Mouse (Mus musculus) CH12.LX (cell line): ENCODE measurements at regions not wholly inside any gene's neighbourhood (a gene's known extent, or its start where the extent isn't known, plus 50 kb on each side); places are given as distances from the start of the nearest gene placed in this dataset.

Experiments
- CHD2 ChIP-seq: IDR thresholded peaks from 2 replicates; pipeline ENCODE4 v1.6.1; 2011; ENCODE audit warnings: low read length, improper control_type of control experiment
- CTCF ChIP-seq, 2 experiments: IDR thresholded peaks in 1 of 2; conservative IDR thresholded peaks in 1 of 2; 2 replicates each; pipeline ENCODE4 v1.5.1; 2011 to 2012; ENCODE audit warnings: low read depth in 2 of 2, low read length in 2 of 2, improper control_type of control experiment in 1 of 2, inconsistent platforms in 1 of 2, mild to moderate bottlenecking in 1 of 2, moderate library complexity in 1 of 2
- ETS1 ChIP-seq: conservative IDR thresholded peaks from 2 replicates; pipeline ENCODE4 v1.6.1; 2012; ENCODE audit warnings: low read depth, mild to moderate bottlenecking, inconsistent platforms, low read length, improper control_type of control experiment, moderate library complexity
- KAT2A ChIP-seq: IDR thresholded peaks from 2 replicates; pipeline ENCODE4 v1.6.1; 2012; ENCODE audit warnings: low read length, improper control_type of control experiment, inconsistent platforms; ENCODE audit not compliant: insufficient replicate concordance
- MAFK ChIP-seq: IDR thresholded peaks from 2 replicates; pipeline ENCODE4 v1.6.1; 2011; ENCODE audit warnings: low read length, improper control_type of control experiment; ENCODE audit not compliant: insufficient replicate concordance
- POLR2A ChIP-seq: IDR thresholded peaks from 2 replicates; pipeline ENCODE4 v1.6.1; 2011; ENCODE audit warnings: low read depth, mild to moderate bottlenecking, improper control_type of control experiment, low read length
- POLR2AphosphoS2 ChIP-seq: IDR thresholded peaks from 2 replicates; pipeline ENCODE4 v1.6.1; 2011; ENCODE audit warnings: low read depth, low read length, improper control_type of control experiment
- SIN3A ChIP-seq: IDR thresholded peaks from 2 replicates; pipeline ENCODE4 v1.6.1; 2012; ENCODE audit warnings: low read length, improper control_type of control experiment, inconsistent platforms

DNA sequence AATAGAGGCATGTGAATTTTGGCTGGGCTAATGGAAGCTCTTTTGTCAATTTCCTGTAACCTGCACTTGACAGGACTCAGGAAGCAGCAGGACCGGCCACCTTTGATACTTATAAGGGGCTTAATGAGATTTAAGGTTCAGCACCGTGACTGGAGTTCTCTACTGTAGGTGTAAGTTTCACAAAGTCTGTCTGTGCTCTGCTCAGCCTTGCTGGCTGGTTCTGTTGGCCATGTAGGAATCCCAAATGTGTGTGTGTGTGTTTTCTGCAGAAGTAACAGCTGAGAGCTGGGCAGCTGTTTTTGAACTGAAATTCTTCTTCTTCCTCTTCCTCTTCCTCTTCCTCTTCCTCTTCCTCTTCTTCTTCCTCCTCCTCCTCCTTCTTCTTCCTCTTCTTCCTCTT lies 264.3 kb downstream of the Bcl11a start:
- TF ChIP-seq CTCF (conservative IDR thresholded peaks at IDR 0.05 in 1 of 2, IDR thresholded peaks at IDR 0.05 in 1 of 2; ENCODE audit: low read depth in 2 of 2, low read length in 2 of 2) (no peak), POLR2A (no peak), MAFK (no peak), KAT2A (no peak), ETS1 (no peak), POLR2AphosphoS2 (no peak), CHD2 (no peak), SIN3A (no peak)
